Mouse (Mus musculus): ENCODE measurements around the gene Apbb1ip.

- TF ChIP-seq CTCF (IDR thresholded peaks at IDR 0.05; ENCODE audit: extremely low read depth, insufficient read length, insufficient replicate concordance, low read depth, low read length) (no peak), POLR2A (IDR thresholded peaks at IDR 0.05; ENCODE audit: low read depth, low read length) (no peak)
Measured at GRCm38 (mm10) chr2:22876614-22877013, 102.7 kb downstream of the Apbb1ip start.

All from small intestine, adult 2 months (tissue).